Mouse (Mus musculus) C2C12 (cell line): ENCODE measurements around the gene Furin. TPM values are rescaled to one million over a fixed set of nuclear protein-coding genes. Genes with fewer than 3 reads are reported as not detected.
A peak's percentile ranks its signal among the peaks of the same experiment; 100 is the strongest.

Experiments used
- H3K27me3 ChIP-seq: one replicate; pipeline ENCODE4 v1.6.1; 2011; ENCODE audit not compliant: control insufficient read depth, insufficient read depth, insufficient read length
- H3K36me3 ChIP-seq: one replicate; pipeline ENCODE4 v1.6.1; 2011; ENCODE audit not compliant: control insufficient read depth, insufficient read depth
- H3K4me3 ChIP-seq: one replicate; pipeline ENCODE4 v1.5.1; 2011; ENCODE audit warnings: mild to moderate bottlenecking, control low read depth; ENCODE audit not compliant: poor library complexity, insufficient read depth, severe bottlenecking
- H3K79me2 ChIP-seq: one replicate; pipeline ENCODE4 v1.6.1; 2011; ENCODE audit not compliant: control insufficient read depth, insufficient read depth
- H3K79me3 ChIP-seq: one replicate; pipeline ENCODE4 v1.6.1; 2011; ENCODE audit warnings: low read depth, control low read depth
- H3ac ChIP-seq: one replicate; pipeline ENCODE3; 2011; ENCODE audit warnings: low read depth; ENCODE audit not compliant: control insufficient read depth, insufficient read length
- CEBPB ChIP-seq: IDR thresholded peaks from one replicate; pipeline ENCODE4 v1.6.1; 2011; ENCODE audit warnings: low read depth, mild to moderate bottlenecking, control low read depth, moderate library complexity
- CTCF ChIP-seq: IDR thresholded peaks from one replicate; pipeline ENCODE4 v1.5.1; 2011; ENCODE audit not compliant: control insufficient read depth, insufficient read depth, insufficient read length
- FOSL1 ChIP-seq: IDR thresholded peaks from one replicate; pipeline ENCODE4 v1.8.0; 2011; ENCODE audit warnings: mild to moderate bottlenecking, low read length; ENCODE audit not compliant: poor library complexity, insufficient read depth, severe bottlenecking
- MAX ChIP-seq: IDR thresholded peaks from one replicate; pipeline ENCODE4 v1.6.1; 2011; ENCODE audit warnings: mild to moderate bottlenecking, control low read depth
- MYOD1 ChIP-seq: IDR thresholded peaks from one replicate; pipeline ENCODE4 v1.6.1; 2011; ENCODE audit warnings: low read depth; ENCODE audit not compliant: control insufficient read depth, insufficient read length
- MYOG ChIP-seq: IDR thresholded peaks from one replicate; pipeline ENCODE4 v1.6.1; 2011; ENCODE audit not compliant: control insufficient read depth, insufficient read length; ENCODE audit errors: extremely low read depth
- USF1 ChIP-seq: IDR thresholded peaks from one replicate; pipeline ENCODE4 v1.6.1; 2011; ENCODE audit warnings: low read depth, mild to moderate bottlenecking, control low read depth, moderate library complexity
- polyA plus RNA-seq: library from polyadenylated mRNA; unstranded; fragments of >200 nt; fragmentation: generic; extraction: Trizol; gene quantifications from one replicate; pipeline ENCODE4 v1.2.1, GENCODE M21; 2012; ENCODE audit warnings: missing spikeins

The Furin gene
- polyA plus RNA-seq, 1 experiment, result 63.6 TPM

- Histone ChIP-seq H3K79me2 (no peaks in the 10 kb centered on the region), H3K4me3 (no peak overlapping the region), H3K36me3 (no peaks in the 10 kb centered on the region), H3ac (no peak overlapping the region), H3K27me3 (no peaks in the 10 kb centered on the region), H3K79me3 (no peaks in the 10 kb centered on the region)
- TF ChIP-seq USF1 (no peak), FOSL1 (no peak), CEBPB (no peak), MYOD1 (no peak), CTCF (no peak), MYOG (no peak), MAX (no peak)
These were observed 32.6 kb downstream of the Furin start for GRCm38 (mm10) chr7:80372667-80373066.

GRCm38 (mm10) chr7:80372166-80372565 is 33.1 kb downstream of the Furin start:
- Histone ChIP-seq H3K79me3 (no peaks in the 10 kb centered on the region), H3ac (no peak overlapping the region), H3K4me3 (no peak overlapping the region), H3K79me2 (no peaks in the 10 kb centered on the region), H3K36me3 (no peaks in the 10 kb centered on the region), H3K27me3 (no peaks in the 10 kb centered on the region)
- no peak for TF ChIP-seq USF1
- no peak for TF ChIP-seq MYOD1
- no peak for TF ChIP-seq MYOG
- no peak for TF ChIP-seq CTCF
- TF ChIP-seq FOSL1, result no peak
- no peak for TF ChIP-seq MAX
- TF ChIP-seq CEBPB, result no peak

- H3K4me3 ChIP-seq, result peak within 1 kb of the TSS; percentile 49
- no peaks in the 10 kb centered on the region for H3K27me3 ChIP-seq
- H3K79me3 ChIP-seq, result no peaks in the 10 kb centered on the region
- H3ac ChIP-seq, result peak within 1 kb of the TSS; percentile 88
- H3K36me3 ChIP-seq, result peaks cover 5% of the 10 kb centered on the region
- no peaks in the 10 kb centered on the region for H3K79me2 ChIP-seq
- TF ChIP-seq FOSL1, result no peak
- peak; percentile 100 for TF ChIP-seq CTCF
These were observed 34.0 kb downstream of the Furin start, which contains the start of gene Man2a2 for GRCm38 (mm10) chr7:80371041-80371751. Gene Man2a2, minus strand, starts transcription at chr7:80371375.

GRCm38 (mm10) chr7:80370649-80371040 is 34.6 kb downstream of the Furin start:
- H3K27me3 ChIP-seq, result no peaks in the 10 kb centered on the region
- no peak for TF ChIP-seq MYOD1
- TF ChIP-seq MAX, result no peak
- TF ChIP-seq FOSL1, result no peak
- TF ChIP-seq USF1, result no peak
- no peak for TF ChIP-seq MYOG
- no peak for TF ChIP-seq CTCF
- peak overlapping the region; percentile 49 for H3K4me3 ChIP-seq
- H3K79me2 ChIP-seq, result no peaks in the 10 kb centered on the region
- peaks cover 8% of the 10 kb centered on the region for H3K36me3 ChIP-seq
- H3K79me3 ChIP-seq, result no peaks in the 10 kb centered on the region
- peak overlapping the region; percentile 88 for H3ac ChIP-seq

- H3ac ChIP-seq, result peak overlapping the region; percentile 88
- TF ChIP-seq MAX (no peak), MYOG (no peak), USF1 (no peak), CEBPB (no peak), MYOD1 (no peak), CTCF (no peak)
- H3K36me3 ChIP-seq, result peaks cover 8% of the 10 kb centered on the region
- H3K4me3 ChIP-seq, result peak overlapping the region; percentile 49
- H3K79me2 ChIP-seq, result no peaks in the 10 kb centered on the region
- H3K27me3 ChIP-seq, result no peaks in the 10 kb centered on the region
- no peaks in the 10 kb centered on the region for H3K79me3 ChIP-seq
These were observed 35.2 kb downstream of the Furin start for GRCm38 (mm10) chr7:80369967-80370431.

- peaks cover 8% of the 10 kb centered on the region for H3K36me3 ChIP-seq
- H3K79me3 ChIP-seq, result no peaks in the 10 kb centered on the region
- H3K79me2 ChIP-seq, result no peaks in the 10 kb centered on the region
- no peaks in the 10 kb centered on the region for H3K27me3 ChIP-seq
- H3K4me3 ChIP-seq, result no peak overlapping the region
- TF ChIP-seq MYOD1, result no peak
- TF ChIP-seq MYOG, result no peak
- no peak for TF ChIP-seq MAX
- TF ChIP-seq CTCF, result no peak
- H3ac ChIP-seq, result no peak overlapping the region
These were observed 35.8 kb downstream of the Furin start for GRCm38 (mm10) chr7:80369461-80369860.
